Mouse (Mus musculus): Measurements from ENCODE around the gene Bcat1.
A peak's percentile ranks its signal among the peaks of the same experiment; 100 is the strongest.
"Not testable (repeated sequence)": the region's sequence is repeated elsewhere in the genome, so short reads cannot be mapped to it uniquely, and the experiment has no call there.

The Bcat1 gene

GRCm38 (mm10) chr6:145093038-145093622, 17.1 kb upstream of the Bcat1 start:
- DNase-seq (ENCODE audit: low read depth, low spot score), result not testable (repeated sequence)

- DNase-seq (ENCODE audit: low read depth, low spot score), result no peak
Measured at GRCm38 (mm10) chr6:145091998-145092397, 16.0 kb upstream of the Bcat1 start.

- DNase-seq (ENCODE audit: low read depth, low spot score), result no peak
Measured at GRCm38 (mm10) chr6:145090928-145091327, 14.9 kb upstream of the Bcat1 start.

- no peak for DNase-seq (ENCODE audit: low read depth, low spot score)
Measured at GRCm38 (mm10) chr6:145090201-145090863, 14.3 kb upstream of the Bcat1 start.

- no peak for DNase-seq (ENCODE audit: low read depth, low spot score)
Measured at GRCm38 (mm10) chr6:145089373-145089772, 13.4 kb upstream of the Bcat1 start.

GRCm38 (mm10) chr6:145088451-145089113, 12.6 kb upstream of the Bcat1 start:
- DNase-seq (ENCODE audit: low read depth, low spot score), result no peak

GRCm38 (mm10) chr6:145084343-145085117, 8.5 kb upstream of the Bcat1 start:
- no peak for DNase-seq (ENCODE audit: low read depth, low spot score)

GRCm38 (mm10) chr6:145081721-145082120, 5.7 kb upstream of the Bcat1 start:
- no peak for DNase-seq (ENCODE audit: low read depth, low spot score)

GRCm38 (mm10) chr6:145079087-145079759, 3.2 kb upstream of the Bcat1 start:
- DNase-seq (ENCODE audit: low read depth, low spot score), result no peak

GRCm38 (mm10) chr6:145076286-145076685, 302 bp upstream of the Bcat1 start:
- DNase-seq (ENCODE audit: low read depth, low spot score), result no peak

GRCm38 (mm10) chr6:145075088-145075547, 866 bp downstream of the Bcat1 start:
- DNase-seq (ENCODE audit: low read depth, low spot score), result peak; percentile 49

GRCm38 (mm10) chr6:145074461-145074860, 1.5 kb downstream of the Bcat1 start:
- DNase-seq (ENCODE audit: low read depth, low spot score), result peak; percentile 42

GRCm38 (mm10) chr6:145069921-145070320, 6.1 kb downstream of the Bcat1 start:
- DNase-seq (ENCODE audit: low read depth, low spot score), result no peak

GRCm38 (mm10) chr6:145069397-145069796, 6.6 kb downstream of the Bcat1 start:
- no peak for DNase-seq (ENCODE audit: low read depth, low spot score)

- no peak for DNase-seq (ENCODE audit: low read depth, low spot score)
Measured at GRCm38 (mm10) chr6:145067679-145068078, 8.3 kb downstream of the Bcat1 start.

- no peak for DNase-seq (ENCODE audit: low read depth, low spot score)
Measured at GRCm38 (mm10) chr6:145066416-145066815, 9.6 kb downstream of the Bcat1 start.

- no peak for DNase-seq (ENCODE audit: low read depth, low spot score)
Measured at GRCm38 (mm10) chr6:145065301-145065845, 10.6 kb downstream of the Bcat1 start.

GRCm38 (mm10) chr6:145064104-145064503, 11.9 kb downstream of the Bcat1 start:
- DNase-seq (ENCODE audit: low read depth, low spot score), result no peak

- no peak for DNase-seq (ENCODE audit: low read depth, low spot score)
Measured at GRCm38 (mm10) chr6:145063212-145063868, 12.6 kb downstream of the Bcat1 start.

GRCm38 (mm10) chr6:145062763-145063162, 13.2 kb downstream of the Bcat1 start:
- no peak for DNase-seq (ENCODE audit: low read depth, low spot score)

GRCm38 (mm10) chr6:145061361-145061760, 14.6 kb downstream of the Bcat1 start:
- DNase-seq (ENCODE audit: low read depth, low spot score), result no peak
